Mouse (Mus musculus) heart, adult 10 weeks (tissue): ENCODE measurements around the gene Dtymk. TPM values are rescaled to one million over a fixed set of nuclear protein-coding genes. Genes with fewer than 3 reads are reported as not detected.

ENCODE experiments used
- polyA plus RNA-seq: library from polyadenylated mRNA; stranded (reverse); fragments of 350-450 nt; fragmentation: Illumina TruSeq; extraction: RNeasy Lipid Tissue Mini Kit (QIAGEN cat#74804); gene quantifications from one replicate; pipeline ENCODE4 v1.2.3, GENCODE M21; 2014; ENCODE audit warnings: low read depth, low replicate concordance

Gene Dtymk
- polyA plus RNA-seq = 30.9 TPM

DNA sequence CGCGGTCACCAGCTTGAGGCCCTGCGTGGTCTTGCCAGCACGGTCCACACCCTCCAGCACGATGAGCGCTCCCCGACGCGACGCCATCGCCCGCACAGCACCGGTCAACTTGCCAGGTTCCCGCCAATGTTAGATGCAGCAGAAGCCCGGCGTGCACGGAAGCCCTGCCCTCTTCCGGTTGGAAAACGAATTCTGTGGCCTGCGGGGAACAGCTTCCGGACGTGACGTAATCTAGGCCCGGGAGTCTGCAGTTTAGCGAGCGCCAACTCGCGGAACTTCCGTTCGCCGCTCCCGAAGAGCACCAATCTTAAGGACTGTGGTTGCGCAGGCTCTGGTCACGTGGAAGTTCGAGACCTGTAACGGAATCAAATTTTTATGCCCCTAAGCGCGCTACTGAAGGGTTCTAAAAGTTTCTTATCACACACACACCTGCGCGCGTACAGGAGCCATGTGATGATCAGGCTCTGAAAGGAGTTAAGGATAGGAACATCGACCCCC lies at the start of gene Dtymk:
Dtymk (minus strand) TSS at position 194 of the 498 bp plus-strand sequence.

DNA sequence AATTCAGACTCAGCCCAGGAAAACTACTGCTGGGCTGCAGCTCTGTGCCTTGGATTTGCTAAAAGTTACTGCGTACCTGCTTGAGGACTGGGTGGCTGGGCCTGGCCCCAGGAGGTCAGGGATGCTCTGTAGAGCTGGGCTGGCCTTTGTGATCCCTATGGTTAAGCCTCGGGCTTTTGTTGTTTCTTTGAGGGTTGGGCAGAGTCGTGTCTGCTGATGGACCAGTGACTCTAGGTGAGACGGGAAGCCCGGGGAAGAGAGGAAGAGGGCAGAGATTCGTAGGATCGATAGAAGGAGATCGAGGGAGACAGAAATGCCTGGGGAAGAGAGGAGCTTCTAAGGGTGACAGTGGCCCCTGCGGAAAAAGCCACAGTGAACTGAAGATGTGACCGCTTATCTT lies 22.9 kb upstream of the Dtymk start, which contains the start of gene D2hgdh:
D2hgdh (plus strand) TSS at position 301 of the 400 bp plus-strand sequence.

DNA sequence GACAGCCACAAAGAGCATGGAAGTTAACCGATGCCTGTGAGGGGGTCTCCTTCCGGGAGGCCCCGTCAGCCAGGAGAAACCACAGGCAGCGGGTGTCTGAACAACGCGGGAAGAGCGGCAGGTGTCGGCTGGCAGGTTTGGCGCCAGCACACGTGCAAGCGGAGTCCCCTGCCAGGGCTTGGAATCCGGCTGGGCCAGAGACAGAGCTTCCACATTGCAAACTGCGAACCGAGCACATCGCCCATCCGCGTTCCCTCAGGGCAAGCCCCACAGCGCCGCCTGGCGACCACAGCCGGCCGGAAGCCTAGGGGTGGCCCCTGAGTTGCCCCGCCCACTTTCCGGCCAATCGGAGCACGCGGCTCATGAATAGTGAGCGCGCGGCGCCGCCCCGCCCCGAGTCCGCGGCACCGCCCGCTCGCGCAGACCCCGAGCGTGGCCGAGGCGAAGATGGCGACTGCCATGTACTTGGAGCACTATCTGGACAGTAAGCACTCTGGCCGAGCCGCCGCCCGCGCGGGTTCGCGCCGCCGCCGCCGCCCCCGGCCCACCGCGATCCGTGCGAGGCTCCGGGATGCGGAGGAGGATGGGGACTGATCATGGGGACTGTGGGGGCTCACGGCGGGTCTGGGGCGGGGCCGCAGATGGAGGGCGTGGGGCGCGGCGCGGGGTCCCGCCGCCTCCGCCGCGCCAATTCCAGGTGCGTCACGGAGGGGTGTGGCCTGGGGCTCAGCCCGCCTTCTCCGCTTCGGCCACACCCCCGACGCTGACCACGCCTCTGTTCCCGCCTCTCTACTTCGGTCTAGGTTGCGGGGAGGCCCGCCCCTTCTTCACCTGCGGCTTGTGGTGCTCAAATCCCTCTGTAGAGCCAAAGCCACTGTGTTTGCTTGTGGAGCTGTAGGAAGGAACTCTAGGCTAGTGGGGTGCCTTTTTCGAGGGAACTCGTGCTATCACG lies 2.1 kb upstream of the Dtymk start, which contains the start of gene Ing5:
Ing5 (plus strand) TSS at position 410 of the 952 bp plus-strand sequence.

DNA sequence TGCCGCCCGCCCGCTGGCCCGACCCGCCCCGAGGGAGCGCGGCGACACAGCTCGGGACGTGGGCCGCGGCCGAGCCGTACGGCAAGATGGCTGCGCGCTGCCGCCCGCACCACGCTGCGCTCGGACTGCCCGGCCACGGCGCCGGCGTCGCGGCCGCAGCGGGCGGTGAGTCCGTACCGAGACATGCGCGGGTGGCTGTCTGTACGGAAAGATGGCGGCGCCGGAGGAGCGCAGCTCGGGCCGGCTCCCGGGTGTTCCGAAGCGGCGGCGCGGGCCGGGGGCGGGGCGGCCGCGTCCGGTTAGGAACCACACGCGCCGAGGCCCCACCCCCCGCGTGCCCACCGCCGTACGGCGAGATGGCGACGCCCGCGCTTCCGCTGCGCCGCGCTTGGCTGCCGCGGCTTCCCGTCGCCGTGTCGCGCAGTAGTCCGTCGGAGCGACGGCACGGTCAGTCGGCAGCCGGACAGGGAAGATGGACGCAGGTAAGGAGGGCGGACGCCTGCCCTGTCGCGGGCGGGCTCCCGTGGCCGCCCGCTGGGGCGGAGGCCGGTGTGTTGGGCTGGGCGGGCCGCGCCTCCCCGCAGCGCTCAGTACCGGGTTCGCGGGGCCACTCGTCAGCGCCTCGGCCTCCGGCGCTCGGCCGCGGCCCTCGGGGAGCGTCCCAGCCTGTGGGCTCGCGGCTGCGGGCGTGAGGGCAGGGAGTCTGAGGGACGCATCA lies 47.0 kb downstream of the Dtymk start, which contains the start of gene Thap4:
Thap4 (minus strand) TSS at position 292 of the 718 bp plus-strand sequence.

DNA sequence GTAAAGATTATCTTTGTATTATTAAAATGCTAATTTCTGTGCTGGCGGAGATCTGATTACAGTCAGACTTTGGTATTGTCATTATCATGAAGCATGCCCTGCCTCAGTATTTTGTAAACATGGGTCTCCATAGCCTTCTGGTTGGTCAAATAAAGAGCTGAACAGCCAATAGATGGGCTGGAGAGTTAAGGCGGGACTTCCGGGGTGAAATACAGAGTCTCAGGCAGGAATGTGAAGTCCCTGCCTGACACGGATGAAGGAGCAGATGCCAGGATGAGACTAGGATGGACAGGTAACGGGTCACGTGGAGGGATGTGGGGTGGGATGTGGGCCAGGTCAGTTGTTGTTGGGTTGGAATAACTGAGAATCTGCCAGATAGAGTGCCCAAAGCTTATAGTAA lies 50.4 kb downstream of the Dtymk start, which contains the start of gene Atg4b:
Atg4b (plus strand) TSS at position 211 of the 400 bp plus-strand sequence.

Other genes with a start within 250 kb of the Dtymk start
- 97.2 TPM for gene Stk25, start 143.3 kb downstream of the Dtymk start, polyA plus RNA-seq
- 7.0 TPM for gene Bok, start 116.3 kb downstream of the Dtymk start, polyA plus RNA-seq
- gene Atg4b, start 50.4 kb downstream of the Dtymk start, polyA plus RNA-seq = 28.9 TPM
- gene Thap4, start 47.1 kb downstream of the Dtymk start, polyA plus RNA-seq = 88.9 TPM
- 8.3 TPM for gene Ing5, start 2.0 kb upstream of the Dtymk start, polyA plus RNA-seq
- 39.2 TPM for gene D2hgdh, start 23.0 kb upstream of the Dtymk start, polyA plus RNA-seq
- gene Gal3st2, start 59.4 kb upstream of the Dtymk start, polyA plus RNA-seq = 0.39 TPM
- gene Gal3st2b, start 116.4 kb upstream of the Dtymk start, polyA plus RNA-seq = 0.68 TPM
- gene Gal3st2c, start 188.6 kb upstream of the Dtymk start, polyA plus RNA-seq = 2.0 TPM
- gene Neu4, start 218.5 kb upstream of the Dtymk start, polyA plus RNA-seq = not detected